Mouse (Mus musculus): ENCODE data around the gene P2ry2.

DNA sequence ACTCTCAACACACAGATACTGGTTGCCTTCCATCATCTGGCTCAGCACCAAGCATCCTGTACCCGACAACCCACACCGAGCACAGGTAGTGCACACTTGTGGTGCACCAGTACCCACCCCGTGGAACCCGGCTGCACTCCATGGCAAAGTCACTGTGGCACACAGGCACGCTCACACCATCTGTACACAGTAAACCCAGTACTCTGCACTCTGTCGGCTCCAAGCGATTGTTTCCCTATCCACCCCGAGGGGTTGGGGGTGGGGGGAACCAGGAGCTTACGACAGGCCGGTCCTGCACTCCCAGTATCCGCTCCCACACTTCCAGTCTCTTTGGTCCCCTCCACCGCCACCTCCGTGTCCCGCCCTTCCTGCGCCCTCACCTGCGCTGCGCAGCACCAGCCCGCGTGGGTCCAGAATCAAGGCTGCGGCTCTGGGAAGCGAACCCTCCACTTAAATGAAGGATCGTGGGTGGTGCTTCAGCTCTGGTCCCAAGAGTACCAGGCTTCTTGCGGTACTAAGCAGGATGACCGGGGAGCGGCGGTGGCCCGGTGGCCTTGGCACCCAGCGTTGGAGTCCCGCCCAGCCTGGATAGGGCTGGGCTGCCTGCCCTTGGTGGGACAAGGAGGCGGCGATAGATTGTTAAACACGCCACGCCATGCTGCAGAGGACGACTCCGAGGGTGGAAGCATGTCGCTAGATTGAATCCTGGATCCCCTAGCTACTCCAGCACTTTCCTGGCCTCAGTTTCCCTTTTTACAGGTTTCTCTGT is 38.3 kb downstream of the P2ry2 start, which contains the start of gene P2ry6:
- TF ChIP-seq E2F4 (IDR thresholded peaks at IDR 0.05; ENCODE audit: insufficient replicate concordance, low read depth, low read length) (no peak), CTCF (conservative IDR thresholded peaks at IDR 0.05 in 1 of 2, IDR thresholded peaks at IDR 0.05 in 1 of 2; ENCODE audit: low read depth in 2 of 2, low read length in 2 of 2) (no peak), POLR2A (IDR thresholded peaks at IDR 0.05; ENCODE audit: low read depth, low read length) (no peak), CHD1 (IDR thresholded peaks at IDR 0.05; ENCODE audit: low read depth, low read length) (no peak), IRF4 (IDR thresholded peaks at IDR 0.05; ENCODE audit: low read depth, low read length) (no peak), NELFE (IDR thresholded peaks at IDR 0.05; ENCODE audit: low read depth, low read length) (no peak), EP300 (IDR thresholded peaks at IDR 0.05; ENCODE audit: low read length) (no peak), ZC3H11A (IDR thresholded peaks at IDR 0.05; ENCODE audit: low read depth, low read length) (no peak)
